12 mouse cellular contexts compared by ENCODE assay signal in genomic region chr6:94661923-94662322, GRCm38 (mm10).
"Had no signal": no experiment of that assay in that cellular context is flagged by ENCODE, and none has a peak within 500 bp of the region (broad histone marks: within the 10 kb centered on the region; RNA-seq: fewer than 3 reads in every experiment).

No protein-coding gene starts in this region.

- ATAC-seq: midbrain, embryonic 13.5 days had no signal

- H3K9me3 ChIP-seq: limb, embryonic 10.5 days; lung, embryonic 15.5 days; midbrain, embryonic 13.5 days had no signal

- H3K4me3 ChIP-seq: left cerebral cortex, adult 2 months; limb, embryonic 10.5 days; lung, embryonic 15.5 days; midbrain, embryonic 13.5 days had no signal

- H3K27me3 ChIP-seq: lung, embryonic 15.5 days; midbrain, embryonic 13.5 days had no signal

- DNase-seq: kidney, adult 11 months; kidney, adult 9 months; kidney, postnatal 10 days; lung, postnatal 14 days; right cerebral cortex, postnatal 25 days; thymus, adult 2 months; thymus, postnatal 25 days had no signal

- H3K4me1 ChIP-seq: lung, embryonic 15.5 days had no signal

- H3K27ac ChIP-seq: left cerebral cortex, adult 2 months; limb, embryonic 10.5 days; lung, embryonic 15.5 days; midbrain, embryonic 13.5 days had no signal

- H3K4me2 ChIP-seq: liver, embryonic 11.5 days; lung, embryonic 15.5 days; midbrain, embryonic 13.5 days had no signal

- H3K36me3 ChIP-seq: lung, embryonic 15.5 days had no signal

- H3K9ac ChIP-seq: lung, embryonic 15.5 days; midbrain, embryonic 13.5 days had no signal
